Mouse (Mus musculus) heart, embryonic 10.5 days (tissue): Measurements from ENCODE around the gene Rtf2. TPM values are rescaled to one million over a fixed set of nuclear protein-coding genes. Genes with fewer than 3 reads are reported as not detected.

Experiments
- DNase-seq: peaks from one replicate; pipeline ENCODE4 v3.0.0-alpha.2; 2017; ENCODE audit warnings: low spot score
- H3K27ac ChIP-seq: fragments of 300-500 bp; sonication (generic); 2 replicates; pipeline ENCODE4 v1.5.1; 2016; ENCODE audit warnings: mild to moderate bottlenecking
- H3K27me3 ChIP-seq: fragments of 300-500 bp; sonication (generic); 2 replicates; pipeline ENCODE4 v1.6.1; 2016; ENCODE audit warnings: mild to moderate bottlenecking; ENCODE audit not compliant: poor library complexity, insufficient read depth, severe bottlenecking
- H3K36me3 ChIP-seq: fragments of 300-500 bp; sonication (generic); 2 replicates; pipeline ENCODE4 v1.6.1; 2016; ENCODE audit warnings: mild to moderate bottlenecking, moderate library complexity
- H3K4me1 ChIP-seq: fragments of 300-500 bp; sonication (generic); 2 replicates; pipeline ENCODE4 v1.6.1; 2016; ENCODE audit warnings: mild to moderate bottlenecking
- H3K4me3 ChIP-seq: fragments of 300-500 bp; sonication (generic); 2 replicates; pipeline ENCODE4 v1.5.1; 2016; ENCODE audit warnings: mild to moderate bottlenecking, moderate library complexity
- H3K9me3 ChIP-seq: fragments of 300-500 bp; sonication (generic); 2 replicates; pipeline ENCODE4 v1.6.1; 2016; ENCODE audit warnings: mild to moderate bottlenecking, moderate library complexity
- WGBS: fragments of 180-500 bp; shearing (Covaris S2); methylation state at CpG from one replicate; pipeline ENCODE4 v1.1.7; 2016; 5-methylcytosine and 5-hydroxymethylcytosine counted together
- polyA plus RNA-seq: library from polyadenylated mRNA; unstranded; fragments of >200 nt; fragmentation: Nextera tagmentation; extraction: Ambion mirVana; gene quantifications from 2 replicates; pipeline ENCODE4 v1.2.1, GENCODE M21; 2016

The Rtf2 gene
- polyA plus RNA-seq, 1 experiment from 2014 or later = 66.0 TPM

GRCm38 (mm10) chr2:172447317-172447716 is 7.0 kb downstream of the Rtf2 start:
- 84% methylated on average over 6 of the region's 6 CpGs for WGBS

GRCm38 (mm10) chr2:172448329-172448728 is 8.0 kb downstream of the Rtf2 start:
- no peaks in the 10 kb centered on the region for H3K27me3 ChIP-seq
- no peaks in the 10 kb centered on the region for H3K4me1 ChIP-seq
- peaks cover 81% of the 10 kb centered on the region for H3K36me3 ChIP-seq
- DNase-seq = no peak
- no peak overlapping the region for H3K27ac ChIP-seq
- H3K9me3 ChIP-seq = no peaks in the 10 kb centered on the region
- H3K4me3 ChIP-seq = no peak overlapping the region
- WGBS = 92% methylated on average over 4 of the region's 4 CpGs

More at GRCm38 (mm10) chr2:172447317-172447716, 7.0 kb downstream of the Rtf2 start:
- DNase-seq = no peak
- Histone ChIP-seq H3K27me3 (no peaks in the 10 kb centered on the region), H3K36me3 (peaks cover 70% of the 10 kb centered on the region), H3K4me3 (no peak overlapping the region), H3K4me1 (no peaks in the 10 kb centered on the region), H3K27ac (no peak overlapping the region), H3K9me3 (no peaks in the 10 kb centered on the region)

- Histone ChIP-seq H3K4me3 (no peak overlapping the region), H3K4me1 (no peaks in the 10 kb centered on the region), H3K36me3 (peaks cover 80% of the 10 kb centered on the region), H3K27me3 (no peaks in the 10 kb centered on the region), H3K9me3 (no peaks in the 10 kb centered on the region), H3K27ac (no peak overlapping the region)
- no peak for DNase-seq
- 83% methylated on average over 6 of the region's 6 CpGs for WGBS
Observed at GRCm38 (mm10) chr2:172450640-172451039, 10.3 kb downstream of the Rtf2 start.

GRCm38 (mm10) chr2:172452031-172452430 is 11.7 kb downstream of the Rtf2 start:
- no peak for DNase-seq
- H3K36me3 ChIP-seq = peaks cover 71% of the 10 kb centered on the region

GRCm38 (mm10) chr2:172452458-172452857 is 12.1 kb downstream of the Rtf2 start:
- peaks cover 69% of the 10 kb centered on the region for H3K36me3 ChIP-seq
- no peak overlapping the region for H3K27ac ChIP-seq
- no peak overlapping the region for H3K4me3 ChIP-seq
- no peaks in the 10 kb centered on the region for H3K27me3 ChIP-seq
- no peak for DNase-seq
- H3K9me3 ChIP-seq = no peaks in the 10 kb centered on the region
- no peaks in the 10 kb centered on the region for H3K4me1 ChIP-seq
- WGBS = 87% methylated on average over 10 of the region's 10 CpGs

More at GRCm38 (mm10) chr2:172452031-172452430, 11.7 kb downstream of the Rtf2 start:
- no peak overlapping the region for H3K27ac ChIP-seq
- 95% methylated on average over 4 of the region's 4 CpGs for WGBS
- H3K9me3 ChIP-seq = no peaks in the 10 kb centered on the region
- no peak overlapping the region for H3K4me3 ChIP-seq
- H3K27me3 ChIP-seq = no peaks in the 10 kb centered on the region
- H3K4me1 ChIP-seq = no peaks in the 10 kb centered on the region

GRCm38 (mm10) chr2:172458496-172458895 is 18.1 kb downstream of the Rtf2 start, which contains the start of gene Gcnt7:
Gene Gcnt7, minus strand, starts transcription at chr2:172458596.
- Histone ChIP-seq H3K4me1 (peaks cover 16% of the 10 kb centered on the region; the same call in 1 of the 2 replicates), H3K9me3 (no peaks in the 10 kb centered on the region), H3K36me3 (peaks cover 47% of the 10 kb centered on the region), H3K4me3 (no peak within 1 kb of the TSS), H3K27me3 (no peaks in the 10 kb centered on the region), H3K27ac (no peak within 1 kb of the TSS)
- WGBS = 85% methylated on average over 11 of the region's 11 CpGs
- DNase-seq = no peak

- peaks cover 58% of the 10 kb centered on the region for H3K36me3 ChIP-seq
- 70% methylated on average over 2 of the region's 2 CpGs for WGBS
- DNase-seq = no peak
Observed at GRCm38 (mm10) chr2:172460647-172461046, 20.3 kb downstream of the Rtf2 start.

GRCm38 (mm10) chr2:172462813-172463212 is 22.5 kb downstream of the Rtf2 start:
- Histone ChIP-seq H3K9me3 (no peaks in the 10 kb centered on the region), H3K36me3 (peaks cover 69% of the 10 kb centered on the region), H3K27ac (no peak overlapping the region), H3K4me1 (peaks cover 16% of the 10 kb centered on the region; the same call in 1 of the 2 replicates), H3K4me3 (no peak overlapping the region), H3K27me3 (no peaks in the 10 kb centered on the region)
- 90% methylated on average over 4 of the region's 4 CpGs for WGBS
- DNase-seq = no peak

More at GRCm38 (mm10) chr2:172460647-172461046, 20.3 kb downstream of the Rtf2 start:
- Histone ChIP-seq H3K27me3 (no peaks in the 10 kb centered on the region), H3K9me3 (no peaks in the 10 kb centered on the region), H3K4me1 (peaks cover 16% of the 10 kb centered on the region; the same call in 1 of the 2 replicates), H3K27ac (no peak overlapping the region), H3K4me3 (no peak overlapping the region)

GRCm38 (mm10) chr2:172466427-172467132 is 26.2 kb downstream of the Rtf2 start:
- H3K9me3 ChIP-seq = no peaks in the 10 kb centered on the region
- no peaks in the 10 kb centered on the region for H3K27me3 ChIP-seq
- 92% methylated on average over 11 of the region's 11 CpGs for WGBS
- no peak overlapping the region for H3K27ac ChIP-seq
- H3K36me3 ChIP-seq = peaks cover 72% of the 10 kb centered on the region
- no peak overlapping the region for H3K4me3 ChIP-seq
- H3K4me1 ChIP-seq = 0 out of 2 replicates have a peak, but pooled peaks cover 3% of the 10 kb centered on the region
- DNase-seq = no peak

GRCm38 (mm10) chr2:172467206-172467605 is 26.9 kb downstream of the Rtf2 start:
- Histone ChIP-seq H3K36me3 (peaks cover 68% of the 10 kb centered on the region), H3K27ac (no peak overlapping the region), H3K4me3 (no peak overlapping the region), H3K4me1 (no peaks in the 10 kb centered on the region), H3K27me3 (no peaks in the 10 kb centered on the region), H3K9me3 (no peaks in the 10 kb centered on the region)
- 92% methylated on average over 5 of the region's 5 CpGs for WGBS
- DNase-seq = no peak

- 95% methylated on average over 11 of the region's 11 CpGs for WGBS
- no peak overlapping the region for H3K27ac ChIP-seq
- peaks cover 63% of the 10 kb centered on the region for H3K36me3 ChIP-seq
- no peaks in the 10 kb centered on the region for H3K9me3 ChIP-seq
- no peak overlapping the region for H3K4me3 ChIP-seq
- DNase-seq = no peak
- H3K27me3 ChIP-seq = no peaks in the 10 kb centered on the region
- H3K4me1 ChIP-seq = no peaks in the 10 kb centered on the region
Observed at GRCm38 (mm10) chr2:172468346-172468819, 28.0 kb downstream of the Rtf2 start.

- Histone ChIP-seq H3K9me3 (no peaks in the 10 kb centered on the region), H3K27ac (no peak within 1 kb of the TSS), H3K27me3 (no peaks in the 10 kb centered on the region), H3K36me3 (peaks cover 27% of the 10 kb centered on the region), H3K4me3 (no peak within 1 kb of the TSS), H3K4me1 (peaks cover 12% of the 10 kb centered on the region)
- DNase-seq = no peak
- 85% methylated on average over 11 of the region's 11 CpGs for WGBS
Observed at GRCm38 (mm10) chr2:172472318-172472717, 32.0 kb downstream of the Rtf2 start, which contains the start of gene Fam209. Gene Fam209, plus strand, starts transcription at chr2:172472520.

- peaks cover 12% of the 10 kb centered on the region for H3K4me1 ChIP-seq
- H3K27ac ChIP-seq = no peak overlapping the region
- H3K36me3 ChIP-seq = peaks cover 15% of the 10 kb centered on the region
- H3K9me3 ChIP-seq = no peaks in the 10 kb centered on the region
- WGBS = 75% methylated on average over 8 of the region's 8 CpGs
- DNase-seq = no peak
- no peaks in the 10 kb centered on the region for H3K27me3 ChIP-seq
- H3K4me3 ChIP-seq = no peak overlapping the region
Observed at GRCm38 (mm10) chr2:172473591-172473990, 33.2 kb downstream of the Rtf2 start.
